Mouse (Mus musculus) brain, adult 2 months (tissue): ENCODE measurements at regions not wholly inside any gene's neighbourhood (a gene's known extent, or its start where the extent isn't known, plus 50 kb on each side); places are given as distances from the start of the nearest gene placed in this dataset.

Experiments used
- DNase-seq: peaks from one replicate; pipeline ENCODE4 v3.0.0; 2011; ENCODE audit warnings: low read depth, low spot score

- DNase-seq, result peak; percentile 69
These were observed 434.1 kb downstream of the Tox3 start for GRCm38 (mm10) chr8:89914076-89914475.

GRCm38 (mm10) chr8:89906200-89906599 is 441.9 kb downstream of the Tox3 start:
- peak; percentile 76 for DNase-seq

- peak; percentile 22 for DNase-seq
These were observed 442.6 kb downstream of the Tox3 start for GRCm38 (mm10) chr8:89905588-89905987.

- DNase-seq, result peak; percentile 30
These were observed 444.8 kb downstream of the Tox3 start for GRCm38 (mm10) chr8:89903346-89903745.

GRCm38 (mm10) chr8:89872768-89873167 is 475.4 kb downstream of the Tox3 start:
- DNase-seq, result peak; percentile 63

GRCm38 (mm10) chr8:89871966-89872365 is 476.2 kb downstream of the Tox3 start:
- DNase-seq, result peak; percentile 55

GRCm38 (mm10) chr8:89859813-89860212 is 488.3 kb downstream of the Tox3 start:
- DNase-seq, result peak; percentile 83

- peak; percentile 31 for DNase-seq
These were observed 489.3 kb downstream of the Tox3 start for GRCm38 (mm10) chr8:89858706-89859385.

GRCm38 (mm10) chr8:89855556-89855955 is 492.6 kb downstream of the Tox3 start:
- DNase-seq, result peak; percentile 65

- DNase-seq, result peak; percentile 88
These were observed 497.8 kb downstream of the Tox3 start for GRCm38 (mm10) chr8:89850209-89850796.

- DNase-seq, result peak; percentile 90
These were observed 498.5 kb downstream of the Tox3 start for GRCm38 (mm10) chr8:89849416-89850208.

- no peak for DNase-seq
These were observed 509.6 kb downstream of the Tox3 start for GRCm38 (mm10) chr8:89838494-89838893.

- DNase-seq, result peak; percentile 41
These were observed 514.4 kb downstream of the Tox3 start for GRCm38 (mm10) chr8:89833715-89834114.

GRCm38 (mm10) chr8:89824586-89824985 is 523.6 kb downstream of the Tox3 start:
- no peak for DNase-seq

- no peak for DNase-seq
These were observed 524.5 kb downstream of the Tox3 start for GRCm38 (mm10) chr8:89823631-89824030.

- peak; percentile 47 for DNase-seq
These were observed 536.0 kb downstream of the Tox3 start for GRCm38 (mm10) chr8:89812036-89812711.

- DNase-seq, result no peak
These were observed 559.8 kb downstream of the Tox3 start for GRCm38 (mm10) chr8:89788296-89788695.

GRCm38 (mm10) chr8:89787050-89787905 is 560.9 kb downstream of the Tox3 start:
- peak; percentile 83 for DNase-seq

- DNase-seq, result peak; percentile 81
These were observed 563.1 kb downstream of the Tox3 start for GRCm38 (mm10) chr8:89785011-89785410.

GRCm38 (mm10) chr8:89783311-89783710 is 564.8 kb downstream of the Tox3 start:
- DNase-seq, result no peak

- DNase-seq, result peak; percentile 31
These were observed 581.8 kb downstream of the Tox3 start for GRCm38 (mm10) chr8:89766387-89766786.
